Mouse (Mus musculus) ES-E14 (cell line): ENCODE results near the gene Znhit2. TPM values are rescaled to one million over a fixed set of nuclear protein-coding genes. Genes with fewer than 3 reads are reported as not detected.
A peak's percentile ranks its signal among the peaks of the same experiment; 100 is the strongest.

Experiments used
- DNase-seq: peaks from one replicate; pipeline ENCODE4 v3.0.0-alpha.2; 2013; ENCODE audit warnings: low read depth, low spot score
- H3K27ac ChIP-seq: 2 replicates; pipeline ENCODE4 v1.5.1; 2012; ENCODE audit warnings: low read depth, mild to moderate bottlenecking, low read length, moderate library complexity, mixed read lengths; ENCODE audit not compliant: poor library complexity, insufficient read depth, severe bottlenecking
- H3K36me3 ChIP-seq: 2 replicates; pipeline ENCODE4 v1.6.1; 2012; ENCODE audit warnings: mild to moderate bottlenecking, low read length, moderate library complexity, mixed read lengths; ENCODE audit not compliant: control insufficient read depth, poor library complexity, insufficient read depth, severe bottlenecking
- H3K4me1 ChIP-seq, 2 experiments: fragments of 150-350 bp in 1 of 2; sonication (generic) in 1 of 2; 2 replicates each; pipeline ENCODE4 v1.6.1; 2012; ENCODE audit warnings: low read length in 2 of 2, mild to moderate bottlenecking in 1 of 2, mixed read lengths in 1 of 2; ENCODE audit not compliant: control insufficient read depth in 2 of 2, insufficient read depth in 2 of 2, poor library complexity in 1 of 2
- H3K4me3 ChIP-seq, 2 experiments: fragments of 150-350 bp in 1 of 2; sonication (generic) in 1 of 2; 2 replicates each; pipeline ENCODE4 v1.5.1; 2012; ENCODE audit warnings: low read length in 2 of 2, low read depth in 1 of 2, mild to moderate bottlenecking in 1 of 2, mixed read lengths in 1 of 2; ENCODE audit not compliant: insufficient read depth in 1 of 2, poor library complexity in 1 of 2, severe bottlenecking in 1 of 2
- H3K9ac ChIP-seq: 2 replicates; pipeline ENCODE4 v1.6.1; 2012; ENCODE audit warnings: low read depth, mild to moderate bottlenecking, low read length, mixed read lengths; ENCODE audit not compliant: poor library complexity, insufficient read depth, severe bottlenecking
- H3K9me3 ChIP-seq: fragments of 150-350 bp; sonication (generic); 2 replicates; pipeline ENCODE4 v1.6.1; 2012; ENCODE audit warnings: low read depth, mild to moderate bottlenecking, low read length; ENCODE audit not compliant: control insufficient read depth, insufficient read depth
- CHD2 ChIP-seq: IDR thresholded peaks from 2 replicates; pipeline ENCODE4 v1.6.1; 2014; ENCODE audit warnings: mild to moderate bottlenecking, low read depth, low read length, inconsistent platforms
- HCFC1 ChIP-seq: IDR thresholded peaks from 2 replicates; pipeline ENCODE4 v1.6.1; 2012; ENCODE audit warnings: low read length, inconsistent platforms, borderline replicate concordance; ENCODE audit not compliant: insufficient read depth
- MAFK ChIP-seq: IDR thresholded peaks from 2 replicates; pipeline ENCODE4 v1.6.1; 2014; ENCODE audit warnings: mild to moderate bottlenecking, low read depth, low read length, inconsistent platforms; ENCODE audit not compliant: insufficient read depth
- ZC3H11A ChIP-seq: IDR thresholded peaks from 2 replicates; pipeline ENCODE4 v1.6.1; 2012; ENCODE audit warnings: low read depth, mild to moderate bottlenecking, inconsistent platforms, low read length, borderline replicate concordance
- ZNF384 ChIP-seq: IDR thresholded peaks from 2 replicates; pipeline ENCODE4 v1.6.1; 2012; ENCODE audit warnings: low read depth, low read length, inconsistent platforms
- in situ Hi-C, 2 experiments: fragments of 600-800 bp; cut with MboI; formaldehyde crosslinking; loops; one replicate each; pipeline ENCODE4 v1.15.1; 2025; ENCODE audit warnings: low sequenced_read_pairs in 2 of 2, inconsistent platforms in 1 of 2; ENCODE audit not compliant: unreplicated experiment in 2 of 2
- total RNA-seq: library from RNA; depleted of rRNA; stranded (reverse); fragments of 300-350 nt; gene quantifications from 2 replicates; pipeline ENCODE4 v1.2.3, GENCODE M21; 2012

The Znhit2 gene
- total RNA-seq, 1 experiment = 23.2 TPM

GRCm38 (mm10) chr19:6058513-6058912, 2.5 kb upstream of the Znhit2 start:
- peaks cover 2 to 4% of the 10 kb centered on the region in 2 experiments; a peak in 2 of 4 replicates for H3K4me1 ChIP-seq
- H3K27ac ChIP-seq = peak overlapping the region; percentile 87
- H3K9ac ChIP-seq = peak overlapping the region; percentile 96
- no peak for DNase-seq
- H3K36me3 ChIP-seq = peaks cover 40% of the 10 kb centered on the region
- TF ChIP-seq ZC3H11A = no peak
- no peak for TF ChIP-seq ZNF384
- TF ChIP-seq HCFC1 = no peak
- no peak for TF ChIP-seq MAFK
- TF ChIP-seq CHD2 = no peak
- no peaks in the 10 kb centered on the region for H3K9me3 ChIP-seq
- H3K4me3 ChIP-seq = peak overlapping the region; percentile 89 to 96
- in situ Hi-C loops = no loop called here

GRCm38 (mm10) chr19:6058966-6059365, 2.0 kb upstream of the Znhit2 start:
- H3K4me3 ChIP-seq = peak overlapping the region; percentile 89 to 96
- H3K9me3 ChIP-seq = no peaks in the 10 kb centered on the region
- peaks cover 35% of the 10 kb centered on the region for H3K36me3 ChIP-seq
- in situ Hi-C loops = no loop called here
- peak overlapping the region; percentile 8; the same call in 1 of the 2 replicates for H3K27ac ChIP-seq
- TF ChIP-seq ZNF384 = no peak
- TF ChIP-seq ZC3H11A = no peak
- TF ChIP-seq HCFC1 = no peak
- TF ChIP-seq CHD2 = no peak
- TF ChIP-seq MAFK = no peak
- H3K4me1 ChIP-seq = peaks cover 2 to 4% of the 10 kb centered on the region in 2 experiments; a peak in 2 of 4 replicates
- H3K9ac ChIP-seq = peak overlapping the region; percentile 96
- DNase-seq = no peak

DNA sequence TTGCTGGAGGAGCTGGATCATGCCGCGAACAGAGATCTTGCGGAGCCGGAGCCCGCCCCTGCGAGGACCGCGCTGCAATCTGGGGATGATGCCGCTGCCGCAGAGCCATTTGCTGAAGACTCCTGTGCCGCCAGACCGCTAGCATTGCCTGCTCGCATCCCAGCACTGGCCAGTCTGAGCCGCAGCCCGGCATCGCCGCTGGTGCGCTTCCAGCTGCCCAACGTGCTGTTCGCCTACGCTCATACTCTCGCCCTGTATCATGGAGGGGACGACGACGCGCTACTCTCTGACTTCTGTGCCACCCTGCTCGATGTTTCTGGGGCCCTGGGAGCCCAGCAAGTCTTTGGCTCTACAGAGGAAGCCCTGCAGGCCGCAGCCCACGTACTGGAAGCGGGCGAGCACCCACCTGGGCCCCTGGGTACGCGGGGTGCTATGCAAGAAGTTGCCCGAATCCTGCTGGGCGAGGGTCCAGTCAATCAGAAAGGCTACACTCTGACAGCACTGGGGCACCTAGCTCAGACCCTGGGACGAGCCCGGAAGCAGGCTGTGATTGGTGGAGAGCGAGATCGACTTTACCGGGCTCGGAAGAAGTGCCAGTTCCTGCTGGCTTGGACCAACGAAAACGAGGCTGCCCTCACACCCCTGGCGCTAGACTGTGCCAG, 780 bp downstream of the Znhit2 start:
- no peak for DNase-seq
- H3K36me3 ChIP-seq = peaks cover 17% of the 10 kb centered on the region
- H3K4me1 ChIP-seq = peaks cover 0 to 8% of the 10 kb centered on the region in 2 experiments; a peak in 2 of 4 replicates
- TF ChIP-seq HCFC1 = no peak
- TF ChIP-seq ZNF384 = no peak
- no peak for TF ChIP-seq MAFK
- TF ChIP-seq ZC3H11A = no peak
- no peak for TF ChIP-seq CHD2
- H3K4me3 ChIP-seq = peak overlapping the region; percentile 52 to 82
- in situ Hi-C loops = no loop called here
- peak overlapping the region; percentile 77 for H3K27ac ChIP-seq
- H3K9me3 ChIP-seq = no peaks in the 10 kb centered on the region
- peak overlapping the region; percentile 94 for H3K9ac ChIP-seq

GRCm38 (mm10) chr19:6062418-6062817, 1.4 kb downstream of the Znhit2 start:
- no peak overlapping the region for H3K27ac ChIP-seq

More at GRCm38 (mm10) chr19:6062418-6062817, 1.4 kb downstream of the Znhit2 start:
- Histone ChIP-seq H3K4me1 (peaks cover 0 to 8% of the 10 kb centered on the region in 2 experiments; a peak in 2 of 4 replicates), H3K4me3 (peak overlapping the region; percentile 52 to 82; a peak in 3 of 4 replicates), H3K9me3 (no peaks in the 10 kb centered on the region), H3K36me3 (peaks cover 17% of the 10 kb centered on the region), H3K9ac (peak overlapping the region; percentile 94; the same call in 1 of the 2 replicates)
- TF ChIP-seq HCFC1 = no peak
- TF ChIP-seq MAFK = no peak
- no peak for TF ChIP-seq ZNF384
- no peak for TF ChIP-seq ZC3H11A
- TF ChIP-seq CHD2 = no peak
- in situ Hi-C loops = no loop called here
- DNase-seq = no peak
